Mouse (Mus musculus) forebrain, embryonic 13.5 days (tissue): ENCODE data around the gene Gsg1. TPM values are rescaled to one million over a fixed set of nuclear protein-coding genes. Genes with fewer than 3 reads are reported as not detected.

Experiments used
- ATAC-seq: fragments of 200-750 bp; cut with Nextera tagmentation; 2 replicates; pipeline ENCODE4 v1.8.0; 2017
- H3K27ac ChIP-seq: fragments of 300-500 bp; sonication (generic); 2 replicates; pipeline ENCODE4 v1.5.1; 2015; ENCODE audit warnings: inconsistent platforms, mild to moderate bottlenecking, moderate library complexity
- H3K27me3 ChIP-seq: fragments of 300-500 bp; sonication (generic); 2 replicates; pipeline ENCODE4 v1.6.1; 2015; ENCODE audit warnings: mild to moderate bottlenecking, inconsistent platforms
- H3K36me3 ChIP-seq: fragments of 300-500 bp; sonication (generic); 2 replicates; pipeline ENCODE4 v1.6.1; 2015; ENCODE audit warnings: mild to moderate bottlenecking, inconsistent platforms; ENCODE audit not compliant: poor library complexity, severe bottlenecking
- H3K4me1 ChIP-seq: fragments of 300-500 bp; sonication (generic); 2 replicates; pipeline ENCODE4 v1.6.1; 2015; ENCODE audit warnings: inconsistent platforms
- H3K4me2 ChIP-seq: fragments of 300-500 bp; sonication (generic); 2 replicates; pipeline ENCODE4 v1.6.1; 2015; ENCODE audit warnings: inconsistent platforms, mild to moderate bottlenecking, moderate library complexity
- H3K4me3 ChIP-seq: fragments of 300-500 bp; sonication (generic); 2 replicates; pipeline ENCODE4 v1.5.1; 2015; ENCODE audit warnings: mild to moderate bottlenecking, inconsistent platforms
- H3K9ac ChIP-seq: fragments of 300-500 bp; sonication (generic); 2 replicates; pipeline ENCODE4 v1.6.1; 2015; ENCODE audit warnings: mild to moderate bottlenecking, inconsistent platforms
- H3K9me3 ChIP-seq: fragments of 300-500 bp; sonication (generic); replicated peaks from 2 replicates; pipeline ENCODE4 v1.6.1; 2016; ENCODE audit warnings: inconsistent platforms
- WGBS: fragments of 180-500 bp; shearing (Covaris S2); methylation state at CpG from one replicate; pipeline ENCODE4 v1.1.7; 2015; 5-methylcytosine and 5-hydroxymethylcytosine counted together
- polyA plus RNA-seq: library from polyadenylated mRNA; unstranded; fragments of >200 nt; fragmentation: Nextera tagmentation; extraction: Ambion mirVana; gene quantifications from 2 replicates; pipeline ENCODE4 v1.2.1, GENCODE M21; 2015

Gsg1 gene
- 0.41 and 0.48 TPM in 2 replicates for polyA plus RNA-seq

GRCm38 (mm10) chr6:135254153-135254552 is at the start of gene Gsg1:
TSS of gene Gsg1 (minus strand) at chr6:135254351.
- no peak for ATAC-seq
- H3K27me3 ChIP-seq: no peaks in the 10 kb centered on the region
- H3K4me3 ChIP-seq: no peak within 1 kb of the TSS
- 83% methylated on average over 7 of the region's 7 CpGs for WGBS
- H3K4me2 ChIP-seq: no peak within 1 kb of the TSS
- peaks cover 13% of the 10 kb centered on the region; the same call in 1 of the 2 replicates for H3K9me3 ChIP-seq
- peaks cover 29% of the 10 kb centered on the region for H3K4me1 ChIP-seq
- H3K36me3 ChIP-seq: no peaks in the 10 kb centered on the region
- no peak within 1 kb of the TSS for H3K27ac ChIP-seq
- no peak within 1 kb of the TSS for H3K9ac ChIP-seq

DNA sequence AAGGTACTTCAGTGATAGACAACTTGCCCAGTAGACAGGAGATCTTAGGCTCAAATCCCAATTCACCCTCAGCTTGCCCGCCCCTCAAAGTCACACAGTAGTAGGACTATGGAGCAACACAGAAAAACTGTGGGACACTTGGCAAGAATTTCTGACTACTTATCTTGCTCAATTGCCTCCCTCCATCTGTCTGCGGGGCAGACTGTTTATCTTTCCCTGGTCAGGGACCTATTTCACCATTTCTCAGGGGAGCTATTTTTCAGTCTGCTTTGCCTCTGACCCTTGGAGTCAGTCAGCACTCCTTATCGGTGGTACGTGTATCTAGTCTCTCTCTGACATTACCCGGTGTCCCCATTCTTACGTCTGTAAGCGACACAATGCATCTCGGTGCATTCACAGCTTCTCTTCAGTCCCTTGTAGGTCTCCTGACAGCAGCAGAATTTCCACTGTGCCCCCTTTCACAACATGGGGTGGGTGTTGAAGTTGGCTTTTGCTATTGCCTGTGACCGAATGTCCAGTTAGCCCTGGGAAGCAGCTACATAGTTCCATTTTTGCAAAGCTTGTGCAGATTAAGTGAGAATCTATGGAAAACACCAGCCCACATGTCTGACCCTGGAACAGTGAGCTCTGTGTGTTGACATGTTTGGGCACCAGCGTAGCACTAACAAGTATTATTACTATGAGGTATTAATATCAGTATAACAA is 48.4 kb upstream of the Gsg1 start:
- Histone ChIP-seq H3K27me3 (no peaks in the 10 kb centered on the region), H3K36me3 (no peaks in the 10 kb centered on the region), H3K27ac (no peak overlapping the region), H3K9ac (no peak overlapping the region), H3K4me1 (no peaks in the 10 kb centered on the region), H3K4me3 (no peak overlapping the region), H3K9me3 (no peaks in the 10 kb centered on the region), H3K4me2 (no peak overlapping the region)
- ATAC-seq: no peak
- WGBS: 90% methylated on average over 10 of the region's 10 CpGs

DNA sequence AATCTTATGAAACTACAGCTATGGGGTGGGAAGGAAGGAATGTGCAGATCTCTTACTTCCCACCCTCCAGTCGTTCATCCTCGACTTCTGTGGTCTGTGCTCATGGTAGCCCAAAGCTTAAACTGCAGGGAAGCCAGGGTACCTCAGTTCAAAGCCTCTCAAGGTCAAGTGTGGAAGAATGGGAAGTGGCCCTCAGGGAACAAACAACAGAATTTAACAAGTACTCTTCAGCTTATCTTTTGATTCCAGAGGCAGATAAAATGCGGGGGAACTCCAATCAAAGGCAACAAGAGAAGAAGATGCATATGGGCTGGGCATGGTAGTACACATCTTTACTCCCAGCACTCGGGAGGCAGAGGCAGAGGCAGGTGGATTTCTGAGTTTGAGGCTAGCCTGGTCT is 46.3 kb upstream of the Gsg1 start:
- H3K9me3 ChIP-seq: no peaks in the 10 kb centered on the region
- ATAC-seq: no peak
- no peaks in the 10 kb centered on the region for H3K36me3 ChIP-seq
- no peaks in the 10 kb centered on the region for H3K4me1 ChIP-seq
- no peak overlapping the region for H3K27ac ChIP-seq
- no peak overlapping the region for H3K4me2 ChIP-seq
- H3K4me3 ChIP-seq: no peak overlapping the region
- no peaks in the 10 kb centered on the region for H3K27me3 ChIP-seq
- H3K9ac ChIP-seq: no peak overlapping the region
- WGBS: 85% methylated on average over 4 of the region's 4 CpGs

DNA sequence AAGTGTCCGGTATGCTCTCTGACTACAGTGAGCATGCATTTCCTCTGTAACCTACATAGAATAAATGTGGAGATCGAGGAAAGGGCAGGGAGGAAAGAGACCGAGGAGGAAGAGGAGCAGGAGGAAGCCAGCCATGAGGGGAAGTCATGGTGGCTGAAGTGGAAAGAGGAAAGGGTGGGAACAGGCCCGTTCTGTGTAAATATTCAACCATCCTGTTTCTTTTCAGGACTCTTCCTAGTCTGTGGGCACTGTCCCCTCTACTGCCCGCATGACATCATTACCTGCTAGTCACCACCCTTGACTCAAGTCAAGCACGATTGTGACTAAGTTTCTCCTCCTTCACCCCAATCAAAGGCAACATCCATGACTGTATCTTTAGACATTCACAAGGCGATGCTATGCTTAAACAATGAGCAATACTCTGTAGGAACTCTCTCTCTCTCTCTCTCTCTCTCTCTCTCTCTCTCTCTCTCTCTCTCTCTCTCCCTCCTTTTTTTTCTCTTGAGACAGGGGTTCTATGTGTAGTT is 44.9 kb upstream of the Gsg1 start:
- no peak overlapping the region for H3K4me2 ChIP-seq
- no peaks in the 10 kb centered on the region for H3K9me3 ChIP-seq
- H3K27ac ChIP-seq: no peak overlapping the region
- H3K9ac ChIP-seq: no peak overlapping the region
- H3K4me3 ChIP-seq: no peak overlapping the region
- WGBS: 86% methylated on average over 7 of the region's 7 CpGs
- no peaks in the 10 kb centered on the region for H3K27me3 ChIP-seq
- no peaks in the 10 kb centered on the region for H3K36me3 ChIP-seq
- no peak for ATAC-seq
- H3K4me1 ChIP-seq: no peaks in the 10 kb centered on the region

- no peaks in the 10 kb centered on the region for H3K4me1 ChIP-seq
- no peaks in the 10 kb centered on the region for H3K36me3 ChIP-seq
- no peak overlapping the region for H3K9ac ChIP-seq
- H3K27me3 ChIP-seq: no peaks in the 10 kb centered on the region
- WGBS: 90% methylated on average over 7 of the region's 7 CpGs
- ATAC-seq: no peak
- H3K27ac ChIP-seq: no peak overlapping the region
- no peak overlapping the region for H3K4me3 ChIP-seq
- no peaks in the 10 kb centered on the region for H3K9me3 ChIP-seq
- H3K4me2 ChIP-seq: no peak overlapping the region
Measured at GRCm38 (mm10) chr6:135297570-135297969, 43.4 kb upstream of the Gsg1 start.

DNA sequence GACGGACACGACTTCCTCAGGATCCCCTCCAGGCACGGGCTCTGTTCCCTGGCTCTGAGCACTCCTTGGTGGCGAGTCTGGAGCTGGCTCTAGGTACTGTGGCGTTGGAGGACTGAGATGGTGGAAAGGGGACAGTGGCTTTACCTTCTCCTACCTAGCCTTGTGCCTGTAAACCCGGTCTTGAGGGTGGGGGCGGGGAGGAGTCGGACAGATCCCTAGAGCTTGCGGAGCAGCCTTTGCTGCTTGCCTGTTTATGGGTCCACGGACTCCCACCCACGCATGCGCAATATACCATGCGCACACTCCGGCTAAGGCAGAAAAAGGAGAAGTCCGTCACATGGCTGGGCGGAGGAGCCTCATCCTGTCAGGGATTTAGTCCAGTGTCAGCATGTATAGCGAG is 42.1 kb upstream of the Gsg1 start:
- 86% methylated on average over 17 of the region's 17 CpGs for WGBS
- Histone ChIP-seq H3K4me3 (no peak overlapping the region), H3K27ac (no peak overlapping the region), H3K9me3 (no peaks in the 10 kb centered on the region), H3K4me2 (no peak overlapping the region), H3K36me3 (no peaks in the 10 kb centered on the region), H3K9ac (no peak overlapping the region), H3K4me1 (no peaks in the 10 kb centered on the region), H3K27me3 (no peaks in the 10 kb centered on the region)
- ATAC-seq: no peak

DNA sequence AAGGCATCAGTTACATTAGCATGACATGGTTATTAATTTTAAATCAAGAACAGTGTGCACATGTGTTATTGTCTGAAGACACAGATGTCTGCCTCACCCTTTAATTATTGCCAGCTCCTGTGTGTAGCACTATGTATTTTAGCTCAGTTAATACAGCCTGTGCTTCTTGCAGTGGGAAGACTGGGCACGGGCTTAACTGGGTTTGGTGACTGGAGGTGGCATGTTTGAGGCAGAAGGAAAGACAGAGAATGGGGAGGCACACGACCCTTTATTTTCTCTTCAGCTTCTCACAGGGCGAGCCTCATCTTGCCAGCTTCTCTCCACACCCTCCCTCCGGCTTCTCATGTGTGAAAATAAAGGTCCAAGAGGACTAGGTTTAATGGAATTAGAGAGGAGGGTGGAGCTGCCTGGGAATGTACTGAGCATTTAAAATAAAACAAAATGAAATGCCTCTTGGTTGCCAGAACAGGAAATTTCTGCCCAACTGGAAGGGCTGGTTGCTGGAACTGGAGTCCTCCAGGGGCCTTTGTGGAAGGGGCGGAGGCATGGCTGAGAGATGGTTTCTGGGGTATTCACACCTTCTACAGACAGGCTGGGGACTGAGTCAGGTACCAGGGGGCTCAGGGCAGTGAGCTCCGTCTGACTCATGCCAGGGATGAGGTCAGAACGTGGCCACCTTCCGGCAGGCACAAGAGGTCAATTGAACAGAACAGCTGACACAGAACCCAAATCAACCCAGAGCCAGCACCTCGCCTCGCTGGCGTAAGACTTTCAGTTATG is 41.1 kb upstream of the Gsg1 start:
- Histone ChIP-seq H3K9ac (no peak overlapping the region), H3K4me3 (no peak overlapping the region), H3K36me3 (no peaks in the 10 kb centered on the region), H3K27me3 (no peaks in the 10 kb centered on the region), H3K27ac (no peak overlapping the region), H3K4me2 (no peak overlapping the region), H3K9me3 (no peaks in the 10 kb centered on the region), H3K4me1 (no peaks in the 10 kb centered on the region)
- no peak for ATAC-seq
- WGBS: 76% methylated on average over 11 of the region's 11 CpGs

DNA sequence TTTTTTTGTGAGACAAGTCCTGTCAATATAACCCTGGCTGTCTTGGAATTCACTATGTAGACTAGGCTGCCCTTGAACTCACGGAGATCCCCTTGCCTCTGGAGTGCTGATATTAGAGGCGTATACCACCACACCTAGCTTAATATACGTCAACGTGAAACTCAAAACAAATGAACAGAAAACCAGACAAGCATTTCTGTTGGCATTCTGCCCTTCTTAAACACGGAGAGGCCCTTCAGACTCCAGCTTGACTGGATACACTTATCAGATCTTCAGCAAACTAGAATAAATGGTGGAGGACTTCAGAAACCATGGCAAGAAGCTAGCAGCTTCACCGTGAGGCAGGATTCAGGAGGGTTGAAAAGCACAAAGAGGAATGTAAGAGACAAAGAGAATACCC is 40.0 kb upstream of the Gsg1 start:
- no peak overlapping the region for H3K9ac ChIP-seq
- no peaks in the 10 kb centered on the region for H3K36me3 ChIP-seq
- H3K4me1 ChIP-seq: no peaks in the 10 kb centered on the region
- no peak overlapping the region for H3K4me3 ChIP-seq
- 86% methylated on average over 6 of the region's 6 CpGs for WGBS
- no peak for ATAC-seq
- no peaks in the 10 kb centered on the region for H3K27me3 ChIP-seq
- H3K27ac ChIP-seq: no peak overlapping the region
- H3K9me3 ChIP-seq: no peaks in the 10 kb centered on the region
- no peak overlapping the region for H3K4me2 ChIP-seq

DNA sequence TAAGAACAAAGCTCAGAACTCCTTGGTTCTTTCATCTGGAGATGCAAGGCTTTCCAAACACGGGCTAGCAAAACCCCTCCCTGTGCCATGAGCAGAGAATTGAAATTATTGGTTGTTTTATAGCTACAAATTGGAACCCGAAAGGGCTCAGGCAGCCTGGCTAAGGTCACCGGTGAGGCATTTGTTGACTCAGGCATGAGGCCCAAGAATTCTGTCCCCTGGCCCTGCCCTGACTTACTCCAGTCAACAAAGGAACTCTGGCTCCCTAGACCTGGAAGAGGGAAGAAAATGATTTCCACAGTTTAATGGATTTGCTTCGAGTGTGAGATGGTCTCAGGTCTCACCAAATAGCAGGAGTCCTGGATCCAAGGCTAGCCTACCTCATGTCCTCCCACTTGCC is 38.2 kb upstream of the Gsg1 start:
- H3K4me3 ChIP-seq: no peak overlapping the region
- H3K27me3 ChIP-seq: no peaks in the 10 kb centered on the region
- no peaks in the 10 kb centered on the region for H3K4me1 ChIP-seq
- H3K27ac ChIP-seq: no peak overlapping the region
- 81% methylated on average over 4 of the region's 4 CpGs for whole genome bisulfite sequencing
- no peak overlapping the region for H3K9ac ChIP-seq
- no peaks in the 10 kb centered on the region for H3K36me3 ChIP-seq
- no peak overlapping the region for H3K4me2 ChIP-seq
- no peak for ATAC-seq
- no peaks in the 10 kb centered on the region for H3K9me3 ChIP-seq

DNA sequence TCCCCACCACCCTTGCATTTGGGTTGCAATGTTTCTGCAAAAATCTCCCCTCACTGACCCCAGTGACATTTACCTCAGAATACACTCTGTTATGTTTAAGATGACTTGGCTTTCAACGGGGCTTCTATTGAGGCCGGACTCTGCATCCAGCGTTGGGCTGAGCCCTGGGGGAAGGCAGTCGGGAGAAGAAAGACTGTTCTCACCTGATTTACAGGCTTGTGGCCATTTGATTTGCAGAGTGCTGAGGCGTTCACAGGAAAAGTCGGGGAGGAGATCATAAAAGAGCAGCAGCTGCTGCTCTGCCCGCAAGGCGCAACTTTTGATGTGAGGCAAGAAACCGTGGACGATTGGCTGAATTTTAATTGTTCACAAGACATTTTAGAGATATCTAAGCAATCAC is 25.7 kb upstream of the Gsg1 start:
- H3K27ac ChIP-seq: no peak overlapping the region
- no peak overlapping the region for H3K9ac ChIP-seq
- no peak overlapping the region for H3K4me2 ChIP-seq
- H3K36me3 ChIP-seq: no peaks in the 10 kb centered on the region
- no peaks in the 10 kb centered on the region for H3K27me3 ChIP-seq
- H3K4me3 ChIP-seq: no peak overlapping the region
- ATAC-seq: no peak
- WGBS: 58% methylated on average over 10 of the region's 10 CpGs
- no peaks in the 10 kb centered on the region for H3K9me3 ChIP-seq
- H3K4me1 ChIP-seq: no peaks in the 10 kb centered on the region

DNA sequence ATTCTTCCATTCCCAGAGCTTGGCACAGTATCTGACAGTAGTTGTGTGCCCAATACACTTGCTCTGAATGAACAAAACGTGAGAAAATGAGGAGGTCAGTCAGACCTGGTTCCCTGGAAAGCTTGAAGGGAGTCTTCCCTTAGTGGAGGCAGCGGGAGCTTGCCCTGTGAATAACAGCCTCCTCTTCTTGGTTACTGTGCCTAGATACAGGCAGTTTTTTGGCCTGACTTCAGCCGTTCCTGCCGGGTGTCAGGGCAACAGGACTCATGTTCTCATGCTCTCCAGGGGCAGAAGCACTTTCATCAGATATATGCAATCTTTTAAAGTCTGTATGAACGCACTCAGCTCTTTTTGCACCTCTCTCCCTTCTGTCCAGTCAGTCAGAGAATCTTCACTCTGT is 25.1 kb upstream of the Gsg1 start:
- no peak overlapping the region for H3K27ac ChIP-seq
- WGBS: 76% methylated on average over 5 of the region's 5 CpGs
- H3K9ac ChIP-seq: no peak overlapping the region
- H3K36me3 ChIP-seq: no peaks in the 10 kb centered on the region
- H3K27me3 ChIP-seq: no peaks in the 10 kb centered on the region
- H3K9me3 ChIP-seq: no peaks in the 10 kb centered on the region
- H3K4me2 ChIP-seq: no peak overlapping the region
- no peak for ATAC-seq
- no peaks in the 10 kb centered on the region for H3K4me1 ChIP-seq
- no peak overlapping the region for H3K4me3 ChIP-seq

- no peak overlapping the region for H3K9ac ChIP-seq
- no peaks in the 10 kb centered on the region for H3K9me3 ChIP-seq
- H3K27ac ChIP-seq: no peak overlapping the region
- no peak for ATAC-seq
- H3K4me2 ChIP-seq: no peak overlapping the region
- no peak overlapping the region for H3K4me3 ChIP-seq
- no peaks in the 10 kb centered on the region for H3K27me3 ChIP-seq
- 88% methylated on average over 6 of the region's 6 CpGs for WGBS
- no peaks in the 10 kb centered on the region for H3K4me1 ChIP-seq
- H3K36me3 ChIP-seq: no peaks in the 10 kb centered on the region
Measured at GRCm38 (mm10) chr6:135278302-135278701, 24.2 kb upstream of the Gsg1 start.
